ENCODE assay signal across 8 mouse cellular contexts in genomic region chr9:37145151-37145615, GRCm38 (mm10). TPM values are rescaled to one million over a fixed set of nuclear protein-coding genes. Genes with fewer than 3 reads are reported as not detected.
DNase-seq lines count a peak whose midpoint lies in the region; ATAC-seq and TF ChIP-seq lines count a peak whose summit lies in the region.

No protein-coding gene starts in this region.

- H3K27me3 ChIP-seq in hindbrain, embryonic 12.5 days, result no peaks in the 10 kb centered on the region
- H3K27me3 ChIP-seq in liver, embryonic 12.5 days (replicated peaks), result peaks cover 96% of the 10 kb centered on the region
- no peaks in the 10 kb centered on the region for H3K27me3 ChIP-seq in midbrain, postnatal 0 days (ENCODE audit: insufficient read depth, low read length)

- peak overlapping the region; percentile 74 for H3K27ac ChIP-seq in embryonic fibroblast, embryonic 13.5 days (ENCODE audit: insufficient read depth, low read length)
- peak overlapping the region; percentile 99 for H3K27ac ChIP-seq in hindbrain, embryonic 12.5 days
- H3K27ac ChIP-seq in liver, embryonic 12.5 days, result no peak overlapping the region
- H3K27ac ChIP-seq in midbrain, postnatal 0 days (ENCODE audit: low read depth, low read length), result peak overlapping the region; percentile 97

- TF ChIP-seq CTCF in embryonic fibroblast, embryonic 13.5 days (IDR thresholded peaks at IDR 0.05; ENCODE audit: borderline replicate concordance, insufficient read depth, low read length), result no peak
- TF ChIP-seq CTCF in midbrain, postnatal 0 days (IDR thresholded peaks at IDR 0.05), result peak; percentile 31

- no peaks in the 10 kb centered on the region for H3K36me3 ChIP-seq in hindbrain, embryonic 12.5 days
- no peaks in the 10 kb centered on the region for H3K36me3 ChIP-seq in liver, embryonic 12.5 days
- no peaks in the 10 kb centered on the region for H3K36me3 ChIP-seq in midbrain, postnatal 0 days (ENCODE audit: insufficient read depth, low read length)

- WGBS in hindbrain, embryonic 12.5 days, result under 1% methylated on average over 26 of the region's 26 CpGs
- WGBS in liver, embryonic 12.5 days (ENCODE audit: insufficient replicate concordance), result 6% methylated on average over 25 of the region's 26 CpGs
- 2% methylated on average over 26 of the region's 26 CpGs for WGBS in midbrain, postnatal 0 days

- peak overlapping the region; percentile 63 for H3K4me3 ChIP-seq in embryonic fibroblast, embryonic 13.5 days (ENCODE audit: insufficient read depth, low read length)
- H3K4me3 ChIP-seq in hindbrain, embryonic 12.5 days, result peak overlapping the region; percentile 84
- peak overlapping the region; percentile 54 for H3K4me3 ChIP-seq in liver, embryonic 12.5 days
- peak overlapping the region; percentile 91 for H3K4me3 ChIP-seq in midbrain, postnatal 0 days (ENCODE audit: low read depth, low read length)

- DNase-seq in cerebellum, adult 9-10 months, result peak; percentile 53
- peak; percentile 42 to 73 for DNase-seq in adrenal gland, adult (ENCODE audit: inconsistent age in 2 of 2, low spot score in 1 of 2)
- no peak for DNase-seq in midbrain, postnatal 0 days (ENCODE audit: low spot score)

- no peaks in the 10 kb centered on the region for H3K9me3 ChIP-seq in hindbrain, embryonic 12.5 days (replicated peaks)
- H3K9me3 ChIP-seq in liver, embryonic 12.5 days (replicated peaks), result no peaks in the 10 kb centered on the region
- no peaks in the 10 kb centered on the region for H3K9me3 ChIP-seq in midbrain, postnatal 0 days (ENCODE audit: low read length)

- no peak; the same call in 1 of the 2 replicates for TF ChIP-seq POLR2A in embryonic fibroblast, embryonic 13.5 days (IDR thresholded peaks at IDR 0.05; ENCODE audit: low read depth, low read length)

- H3K4me2 ChIP-seq in hindbrain, embryonic 12.5 days (replicated peaks), result peak overlapping the region; percentile 89
- H3K4me2 ChIP-seq in liver, embryonic 12.5 days, result peak overlapping the region; percentile 68
- H3K4me2 ChIP-seq in midbrain, postnatal 0 days (ENCODE audit: low read depth, low read length, poor library complexity, severe bottlenecking), result peak overlapping the region; percentile 93

- H3K9ac ChIP-seq in hindbrain, embryonic 12.5 days, result peak overlapping the region; percentile 96
- no peak overlapping the region for H3K9ac ChIP-seq in liver, embryonic 12.5 days
- peak overlapping the region; percentile 93 for H3K9ac ChIP-seq in midbrain, postnatal 0 days (replicated peaks; ENCODE audit: low read length, poor library complexity, severe bottlenecking)

- H3K4me1 ChIP-seq in embryonic fibroblast, embryonic 13.5 days (ENCODE audit: control insufficient read depth, insufficient read depth, low read length), result peaks cover 17% of the 10 kb centered on the region
- peaks cover 54% of the 10 kb centered on the region for H3K4me1 ChIP-seq in hindbrain, embryonic 12.5 days
- peaks cover under 1% of the 10 kb centered on the region; the same call in 1 of the 2 replicates for H3K4me1 ChIP-seq in liver, embryonic 12.5 days
- H3K4me1 ChIP-seq in midbrain, postnatal 0 days (ENCODE audit: insufficient read depth, low read length), result peaks cover 10% of the 10 kb centered on the region; the same call in 1 of the 2 replicates

- ATAC-seq in cerebellum, adult (ENCODE audit: insufficient number of reproducible peaks, low FRiP score, low TSS enrichment), result no peak
- ATAC-seq in hindbrain, embryonic 12.5 days (ENCODE audit: low FRiP score), result no peak
- no peak for ATAC-seq in liver, embryonic 12.5 days
- no peak for ATAC-seq in midbrain, postnatal 0 days (ENCODE audit: low FRiP score)
- ATAC-seq in erythroid progenitor cell, adult 5-6 weeks (replicated peaks; ENCODE audit: low FRiP score, poor library complexity, severe bottlenecking), result no peak

RNA-seq across cellular contexts. Expression of gene Pknox2, which starts 2.0 kb away (rescaled TPM):
- 20.3 and 23.7 TPM in 2 replicates for polyA plus RNA-seq in embryonic fibroblast, embryonic 13.5 days (2011; ENCODE audit: insufficient read length, low read depth, missing spikeins)
- polyA plus RNA-seq in hindbrain, embryonic 12.5 days (2016; fragmentation: Nextera tagmentation; extraction: Ambion mirVana), result 29.6 and 38.0 TPM in 2 replicates
- polyA plus RNA-seq in liver, embryonic 12.5 days (2016; fragmentation: Nextera tagmentation; extraction: Ambion mirVana), result 0.57 and 0.99 TPM in 2 replicates
- total RNA-seq in midbrain, postnatal 0 days (2014; rRNA removed), result 25.6 and 26.6 TPM in 2 replicates
- polyA plus RNA-seq in midbrain, postnatal 0 days (2015; fragmentation: Nextera tagmentation; extraction: Ambion mirVana), result 23.5 and 23.6 TPM in 2 replicates
- total RNA-seq in erythroid progenitor cell, adult 5-6 weeks (2015; ENCODE audit: low replicate concordance), result not detected in 2 replicates
- 0.13 TPM in 1 of 2 replicates, not detected in the other for total RNA-seq in erythroid progenitor cell, adult 5-6 weeks (2017; ENCODE audit: low replicate concordance)

Comparison
In these comparisons a context has a peak if more than half of its experiments do, and no peak if none do; other contexts are left out.
1. RNA of gene Pknox2, which starts 2.0 kb away (polyA plus RNA-seq): 29.6 to 38.0 TPM in hindbrain, embryonic 12.5 days, 20.3 to 23.7 TPM in embryonic fibroblast, embryonic 13.5 days and 23.5 to 23.6 TPM in midbrain, postnatal 0 days; 0.57 to 0.99 TPM in liver, embryonic 12.5 days; every median in the first group is over 10 times any median in the second.
2. Peak in every context shown above with its lines, with median percentiles within 50 percentile points of each other: H3K4me3 ChIP-seq and H3K4me2 ChIP-seq.